Mouse (Mus musculus) erythroblast, embryonic 14.5 days (primary cell): Measurements from ENCODE around the gene Usp28.

Experiments
- GATA1 ChIP-seq: IDR thresholded peaks from 2 replicates; pipeline ENCODE4 v1.6.1; 2012; ENCODE audit warnings: low read length, inconsistent platforms, mixed read lengths
- TAL1 ChIP-seq: IDR thresholded peaks from 3 replicates; pipeline ENCODE4 v1.6.1; 2012; ENCODE audit warnings: low read length, inconsistent platforms, mixed read lengths

- TF ChIP-seq TAL1 (no peak), GATA1 (no peak)
These were observed 36.1 kb downstream of the Usp28 start for GRCm38 (mm10) chr9:49021289-49021688.
